Mouse (Mus musculus): ENCODE results near the gene Lancl2.

Gene Lancl2

GRCm38 (mm10) chr6:57767112-57767868 is 65.0 kb downstream of the Lancl2 start:
- no peak for DNase-seq (ENCODE audit: low read depth)

- DNase-seq (ENCODE audit: low read depth): peak; percentile 10
Measured at GRCm38 (mm10) chr6:57768948-57769525, 66.7 kb downstream of the Lancl2 start.

- no peak for DNase-seq (ENCODE audit: low read depth)
Measured at GRCm38 (mm10) chr6:57770467-57771190, 68.3 kb downstream of the Lancl2 start.

- no peak for DNase-seq (ENCODE audit: low read depth)
Measured at GRCm38 (mm10) chr6:57773792-57774191, 71.5 kb downstream of the Lancl2 start.

- DNase-seq (ENCODE audit: low read depth): no peak
Measured at GRCm38 (mm10) chr6:57780359-57780758, 78.0 kb downstream of the Lancl2 start.

GRCm38 (mm10) chr6:57782658-57783057 is 80.3 kb downstream of the Lancl2 start:
- DNase-seq (ENCODE audit: low read depth): no peak

GRCm38 (mm10) chr6:57784251-57784650 is 81.9 kb downstream of the Lancl2 start:
- DNase-seq (ENCODE audit: low read depth): no peak

- no peak for DNase-seq (ENCODE audit: low read depth)
Measured at GRCm38 (mm10) chr6:57787376-57787775, 85.0 kb downstream of the Lancl2 start.

Measured in induced T-regulatory cell, adult 2 months (primary cell).